ENCODE assay signal across 11 mouse cellular contexts in genomic region chr2:104001076-104001475, GRCm38 (mm10). TPM values are rescaled to one million over a fixed set of nuclear protein-coding genes. Genes with fewer than 3 reads are reported as not detected.
DNase-seq lines count a peak whose midpoint lies in the region; ATAC-seq and TF ChIP-seq lines count a peak whose summit lies in the region.
"Had no signal": no experiment of that assay in that cellular context is flagged by ENCODE, and none has a peak within 500 bp of the region (broad histone marks: within the 10 kb centered on the region; RNA-seq: fewer than 3 reads in every experiment).

No protein-coding gene starts in this region.

- peak; percentile 67 for TF ChIP-seq CTCF in forebrain, postnatal 0 days (IDR thresholded peaks at IDR 0.05; ENCODE audit: low read depth)

- H3K9me3 ChIP-seq in forebrain, postnatal 0 days (ENCODE audit: low read length) = no peaks in the 10 kb centered on the region
- 0 out of 2 replicates have a peak, but pooled peaks cover 2% of the 10 kb centered on the region for H3K9me3 ChIP-seq in forebrain, embryonic 16.5 days (ENCODE audit: control insufficient read depth, low read length)
- no peaks in the 10 kb centered on the region for H3K9me3 ChIP-seq in midbrain, embryonic 14.5 days (ENCODE audit: control insufficient read depth, low read length)
- no peaks in the 10 kb centered on the region for H3K9me3 ChIP-seq in midbrain, embryonic 16.5 days (replicated peaks; ENCODE audit: control insufficient read depth, low read length, poor library complexity, severe bottlenecking)
- H3K9me3 ChIP-seq: forebrain, embryonic 12.5 days had no signal

- no peak overlapping the region for H3K4me2 ChIP-seq in forebrain, postnatal 0 days (ENCODE audit: low read depth)
- H3K4me2 ChIP-seq in forebrain, embryonic 16.5 days (ENCODE audit: low read length) = no peak overlapping the region
- H3K4me2 ChIP-seq in midbrain, embryonic 14.5 days (ENCODE audit: low read length) = no peak overlapping the region
- no peak overlapping the region for H3K4me2 ChIP-seq in midbrain, embryonic 16.5 days (ENCODE audit: low read length)
- H3K4me2 ChIP-seq: forebrain, embryonic 12.5 days had no signal

- no peaks in the 10 kb centered on the region for H3K4me1 ChIP-seq in forebrain, postnatal 0 days (ENCODE audit: insufficient read depth)
- no peaks in the 10 kb centered on the region for H3K4me1 ChIP-seq in forebrain, embryonic 16.5 days (replicated peaks; ENCODE audit: control insufficient read depth, insufficient read depth, low read length)
- H3K4me1 ChIP-seq in midbrain, embryonic 14.5 days (ENCODE audit: control insufficient read depth, insufficient read depth, low read length) = no peaks in the 10 kb centered on the region
- H3K4me1 ChIP-seq in midbrain, embryonic 16.5 days (ENCODE audit: control insufficient read depth, insufficient read depth, low read length) = no peaks in the 10 kb centered on the region
- H3K4me1 ChIP-seq: forebrain, embryonic 12.5 days had no signal

- no peak overlapping the region for H3K4me3 ChIP-seq in forebrain, postnatal 0 days (ENCODE audit: low read depth, low read length)
- H3K4me3 ChIP-seq in forebrain, embryonic 16.5 days (replicated peaks; ENCODE audit: low read length) = no peak overlapping the region
- no peak overlapping the region for H3K4me3 ChIP-seq in midbrain, embryonic 14.5 days (replicated peaks; ENCODE audit: low read depth, low read length)
- H3K4me3 ChIP-seq in midbrain, embryonic 16.5 days (ENCODE audit: low read depth, low read length) = no peak overlapping the region
- H3K4me3 ChIP-seq: forebrain, embryonic 12.5 days had no signal

- H3K9ac ChIP-seq in forebrain, postnatal 0 days = no peak overlapping the region
- H3K9ac ChIP-seq in forebrain, embryonic 16.5 days (replicated peaks; ENCODE audit: low read depth, low read length) = no peak overlapping the region
- no peak overlapping the region for H3K9ac ChIP-seq in midbrain, embryonic 14.5 days (replicated peaks; ENCODE audit: low read length)
- no peak overlapping the region for H3K9ac ChIP-seq in midbrain, embryonic 16.5 days (ENCODE audit: low read depth, low read length)
- H3K9ac ChIP-seq: forebrain, embryonic 12.5 days had no signal

- ATAC-seq in forebrain, postnatal 0 days = no peak
- no peak for ATAC-seq in forebrain, embryonic 16.5 days
- no peak for ATAC-seq in midbrain, embryonic 14.5 days (ENCODE audit: low FRiP score, low TSS enrichment)
- ATAC-seq in midbrain, embryonic 16.5 days = no peak
- ATAC-seq: activated CD4-positive, CD25-positive, alpha-beta regulatory T cell, adult 4 months had no signal

- WGBS in forebrain, postnatal 0 days = 16% methylated on average over 2 of the region's 2 CpGs
- 14% methylated on average over 2 of the region's 2 CpGs for WGBS in forebrain, embryonic 16.5 days
- WGBS in midbrain, embryonic 14.5 days = 25% methylated on average over 2 of the region's 2 CpGs
- WGBS in midbrain, embryonic 16.5 days = 23% methylated on average over 2 of the region's 2 CpGs

- H3K36me3 ChIP-seq in forebrain, postnatal 0 days (ENCODE audit: insufficient read depth) = no peaks in the 10 kb centered on the region
- H3K36me3 ChIP-seq in forebrain, embryonic 16.5 days (ENCODE audit: control insufficient read depth, insufficient read depth) = no peaks in the 10 kb centered on the region
- no peaks in the 10 kb centered on the region for H3K36me3 ChIP-seq in midbrain, embryonic 14.5 days (ENCODE audit: control insufficient read depth, insufficient read depth, low read length)
- no peaks in the 10 kb centered on the region for H3K36me3 ChIP-seq in midbrain, embryonic 16.5 days (ENCODE audit: control insufficient read depth, insufficient read depth, low read length)
- no peaks in the 10 kb centered on the region for H3K36me3 ChIP-seq in splenic B cell, adult 2 months (ENCODE audit: control insufficient read depth, insufficient read depth, low read length, poor library complexity, severe bottlenecking)
- H3K36me3 ChIP-seq: forebrain, embryonic 12.5 days had no signal

- no peak overlapping the region for H3K27ac ChIP-seq in forebrain, postnatal 0 days (ENCODE audit: low read depth, low read length)
- H3K27ac ChIP-seq in forebrain, embryonic 16.5 days (ENCODE audit: low read length) = no peak overlapping the region
- H3K27ac ChIP-seq in midbrain, embryonic 14.5 days (replicated peaks; ENCODE audit: low read depth, low read length) = no peak overlapping the region
- no peak overlapping the region for H3K27ac ChIP-seq in midbrain, embryonic 16.5 days (ENCODE audit: low read length)
- H3K27ac ChIP-seq: forebrain, embryonic 12.5 days had no signal

- no peaks in the 10 kb centered on the region for H3K27me3 ChIP-seq in forebrain, postnatal 0 days (ENCODE audit: insufficient read depth, low read length)
- H3K27me3 ChIP-seq in forebrain, embryonic 16.5 days (replicated peaks; ENCODE audit: control insufficient read depth, insufficient read depth, low read length) = no peaks in the 10 kb centered on the region
- no peaks in the 10 kb centered on the region for H3K27me3 ChIP-seq in midbrain, embryonic 14.5 days (ENCODE audit: control insufficient read depth, insufficient read depth, low read length)
- no peaks in the 10 kb centered on the region for H3K27me3 ChIP-seq in midbrain, embryonic 16.5 days (ENCODE audit: control insufficient read depth, insufficient read depth, low read depth, low read length)
- H3K27me3 ChIP-seq in splenic B cell, adult 2 months (ENCODE audit: control insufficient read depth, insufficient read depth, low read length, poor library complexity, severe bottlenecking) = no peaks in the 10 kb centered on the region

- DNase-seq in forebrain, postnatal 0 days = peak; percentile 51
- DNase-seq in midbrain, embryonic 14.5 days = peak; percentile 67
- DNase-seq in embryo, embryonic 10.5 days (ENCODE audit: low spot score) = peak; percentile 57
- peak; percentile 84 for DNase-seq in splenic B cell, adult 2 months (ENCODE audit: low read depth, low spot score)
- DNase-seq in cerebellum, postnatal 36 days = no peak
- DNase-seq in layer of hippocampus, adult 9-10 months (ENCODE audit: low spot score) = no peak

RNA-seq across cellular contexts. Expression of gene Fbxo3, which starts 26.4 kb away (rescaled TPM):
- 65.2 and 78.2 TPM in 2 replicates for total RNA-seq in forebrain, postnatal 0 days (2014; rRNA removed)
- 41.6 and 54.9 TPM in 2 replicates for polyA plus RNA-seq in forebrain, postnatal 0 days (2015; fragmentation: Nextera tagmentation; extraction: Ambion mirVana)
- 64.3 and 66.1 TPM in 2 replicates for polyA plus RNA-seq in forebrain, embryonic 16.5 days (2015; fragmentation: Nextera tagmentation; extraction: Ambion mirVana)
- polyA plus RNA-seq in midbrain, embryonic 14.5 days (2014; fragmentation: Nextera tagmentation; extraction: Ambion mirVana) = 69.7 and 75.6 TPM in 2 replicates
- 84.0 and 86.3 TPM in 2 replicates for polyA plus RNA-seq in midbrain, embryonic 16.5 days (2015; fragmentation: Nextera tagmentation; extraction: Ambion mirVana)

RNA-seq across cellular contexts. Expression of gene 4931422A03Rik, which starts 27.1 kb away (rescaled TPM):
- not detected in 2 replicates for total RNA-seq in forebrain, postnatal 0 days (2014; rRNA removed)
- 0.84 and 0.94 TPM in 2 replicates for polyA plus RNA-seq in forebrain, postnatal 0 days (2015; fragmentation: Nextera tagmentation; extraction: Ambion mirVana)
- polyA plus RNA-seq in forebrain, embryonic 16.5 days (2015; fragmentation: Nextera tagmentation; extraction: Ambion mirVana) = 2.2 and 3.2 TPM in 2 replicates
- polyA plus RNA-seq in midbrain, embryonic 14.5 days (2014; fragmentation: Nextera tagmentation; extraction: Ambion mirVana) = 2.6 and 2.7 TPM in 2 replicates
- polyA plus RNA-seq in midbrain, embryonic 16.5 days (2015; fragmentation: Nextera tagmentation; extraction: Ambion mirVana) = 2.3 and 2.9 TPM in 2 replicates
- total RNA-seq: layer of hippocampus, adult 18-20 months had no signal

RNA-seq across cellular contexts. Expression of gene Lmo2, which starts 43.3 kb away (rescaled TPM):
- 19.9 and 23.8 TPM in 2 replicates for total RNA-seq in forebrain, postnatal 0 days (2014; rRNA removed)
- polyA plus RNA-seq in forebrain, postnatal 0 days (2015; fragmentation: Nextera tagmentation; extraction: Ambion mirVana) = 26.9 and 27.8 TPM in 2 replicates
- 19.8 and 20.0 TPM in 2 replicates for polyA plus RNA-seq in forebrain, embryonic 16.5 days (2015; fragmentation: Nextera tagmentation; extraction: Ambion mirVana)
- polyA plus RNA-seq in midbrain, embryonic 14.5 days (2014; fragmentation: Nextera tagmentation; extraction: Ambion mirVana) = 25.8 and 31.6 TPM in 2 replicates
- polyA plus RNA-seq in midbrain, embryonic 16.5 days (2015; fragmentation: Nextera tagmentation; extraction: Ambion mirVana) = 25.5 and 29.0 TPM in 2 replicates

Comparison
In these comparisons a context has a peak if more than half of its experiments do, and no peak if none do; other contexts are left out.
1. DNase-seq: peak in forebrain, postnatal 0 days (single experiment), midbrain, embryonic 14.5 days (single experiment), embryo, embryonic 10.5 days (single experiment) and splenic B cell, adult 2 months (single experiment); none in cerebellum, postnatal 36 days (0 of 2) and layer of hippocampus, adult 9-10 months (single experiment).